Mouse (Mus musculus) embryonic stem cell, embryonic (primary cell): ENCODE results near the gene Ppp1r1b.

ENCODE experiments used
- CTCF ChIA-PET, 4 experiments: fragments of 300-600 bp in 2 of 4; fragments of 350-600 bp in 2 of 4; sonication (Branson Sonifier 250); formaldehyde crosslinking; loops; one replicate each; lab custom pipeline; 2022; ENCODE audit warnings: inconsistent platforms in 2 of 4; lab: Charles Lee
- POLR2A ChIA-PET, 4 experiments: fragments of 300-600 bp in 2 of 4; fragments of 350-600 bp in 2 of 4; sonication (Branson Sonifier 250); formaldehyde crosslinking; loops; one replicate each; lab custom pipeline; 2022; ENCODE audit warnings: antibody characterized with exemption in 4 of 4, inconsistent platforms in 1 of 4; lab: Charles Lee

The Ppp1r1b gene

GRCm38 (mm10) chr11:98400816-98401215 lies 52.6 kb downstream of the Ppp1r1b start:
- ChIA-PET CTCF (interaction anchor here in 2 of 4 experiments (0.6 to 2.8 kb wide), 8 partner anchors 11 to 168 kb away, joined by 3 to 11 read pairs (median 4); partner anchors contain the start of gene Erbb2 (in 2 of the 2)), POLR2A (interaction anchor here in 3 of 4 experiments (0.8 to 2.4 kb wide), 25 partner anchors 9 to 1920 kb away, joined by 3 to 19 read pairs (median 5); partner anchors contain the start of genes Erbb2 (in 3 of the 3), Stard3 (in 2 of the 3), Ormdl3 (in 1 of the 3) and Tcap (in 1 of the 3))

GRCm38 (mm10) chr11:98406621-98407020 lies 58.4 kb downstream of the Ppp1r1b start:
- POLR2A ChIA-PET = no interaction called here
- CTCF ChIA-PET = interaction anchor here in 1 of 4 experiments (1.3 kb wide), 1 partner anchor 64 kb away, joined by 3 read pairs; no protein-coding TSS in a partner anchor
